Mouse (Mus musculus) forebrain, embryonic 16.5 days (tissue): ENCODE measurements around the gene Gm20388. TPM values are rescaled to one million over a fixed set of nuclear protein-coding genes. Genes with fewer than 3 reads are reported as not detected.

Experiments
- ATAC-seq: fragments of 200-750 bp; cut with Nextera tagmentation; 2 replicates; pipeline ENCODE4 v1.8.0; 2017; ENCODE audit warnings: mild to moderate bottlenecking, moderate library complexity
- H3K27ac ChIP-seq: fragments of 300-500 bp; sonication (generic); 2 replicates; pipeline ENCODE4 v1.5.1; 2014; ENCODE audit warnings: low read length, control low read depth
- H3K27me3 ChIP-seq: fragments of 300-500 bp; sonication (generic); replicated peaks from 2 replicates; pipeline ENCODE4 v1.6.1; 2014; ENCODE audit warnings: low read length; ENCODE audit not compliant: control insufficient read depth, insufficient read depth
- H3K36me3 ChIP-seq: fragments of 300-500 bp; sonication (generic); 2 replicates; pipeline ENCODE4 v1.6.1; 2014; ENCODE audit not compliant: control insufficient read depth, insufficient read depth
- H3K4me1 ChIP-seq: fragments of 300-500 bp; sonication (generic); replicated peaks from 2 replicates; pipeline ENCODE4 v1.6.1; 2014; ENCODE audit warnings: low read length; ENCODE audit not compliant: control insufficient read depth, insufficient read depth
- H3K4me2 ChIP-seq: fragments of 300-500 bp; sonication (generic); 2 replicates; pipeline ENCODE4 v1.6.1; 2014; ENCODE audit warnings: mild to moderate bottlenecking, low read length, control low read depth
- H3K4me3 ChIP-seq: fragments of 300-500 bp; sonication (generic); replicated peaks from 2 replicates; pipeline ENCODE4 v1.5.1; 2014; ENCODE audit warnings: mild to moderate bottlenecking, low read length, control low read depth
- H3K9ac ChIP-seq: fragments of 300-500 bp; sonication (generic); replicated peaks from 2 replicates; pipeline ENCODE4 v1.6.1; 2014; ENCODE audit warnings: low read depth, low read length, control low read depth
- H3K9me3 ChIP-seq: fragments of 300-500 bp; sonication (generic); 2 replicates; pipeline ENCODE4 v1.6.1; 2016; ENCODE audit warnings: low read length; ENCODE audit not compliant: control insufficient read depth
- WGBS: fragments of 180-500 bp; shearing (Covaris S2); extraction: QIAGEN DNeasy Blood & Tissue Kit; methylation state at CpG from one replicate; pipeline ENCODE4 v1.1.7; 2014; 5-methylcytosine and 5-hydroxymethylcytosine counted together
- polyA plus RNA-seq: library from polyadenylated mRNA; unstranded; fragments of >200 nt; fragmentation: Nextera tagmentation; extraction: Ambion mirVana; gene quantifications from 2 replicates; pipeline ENCODE4 v1.2.1, GENCODE M21; 2015

Gene Gm20388
- polyA plus RNA-seq, 1 experiment from 2014 or later = 4.7 TPM

- peak overlapping the region; percentile 96 for H3K9ac ChIP-seq
- H3K4me3 ChIP-seq = peak overlapping the region; percentile 67
- H3K27ac ChIP-seq = peak overlapping the region; percentile 93
- ATAC-seq = peak; percentile 49
- no peaks in the 10 kb centered on the region for H3K9me3 ChIP-seq
- WGBS = under 1% methylated on average over 28 of the region's 30 CpGs
- H3K36me3 ChIP-seq = no peaks in the 10 kb centered on the region
- H3K27me3 ChIP-seq = 0 out of 2 replicates have a peak, but pooled peaks cover 2% of the 10 kb centered on the region
- H3K4me1 ChIP-seq = peaks cover 35% of the 10 kb centered on the region
- peak overlapping the region; percentile 74 for H3K4me2 ChIP-seq
Observed at GRCm38 (mm10) chr8:119911258-119911962, 769 bp downstream of the Gm20388 start.

GRCm38 (mm10) chr8:119912643-119913042 lies 2.0 kb downstream of the Gm20388 start:
- 0 out of 2 replicates have a peak overlapping the region, but pooled peaks have one; percentile 18 for H3K9ac ChIP-seq
- H3K4me1 ChIP-seq = peaks cover 35% of the 10 kb centered on the region
- peak overlapping the region; percentile 74 for H3K4me2 ChIP-seq
- WGBS = 38% methylated on average over 6 of the region's 6 CpGs
- H3K36me3 ChIP-seq = no peaks in the 10 kb centered on the region
- no peaks in the 10 kb centered on the region for H3K9me3 ChIP-seq
- ATAC-seq = no peak
- no peak overlapping the region for H3K27ac ChIP-seq
- H3K27me3 ChIP-seq = 0 out of 2 replicates have a peak, but pooled peaks cover 2% of the 10 kb centered on the region
- peak overlapping the region; percentile 67 for H3K4me3 ChIP-seq

DNA sequence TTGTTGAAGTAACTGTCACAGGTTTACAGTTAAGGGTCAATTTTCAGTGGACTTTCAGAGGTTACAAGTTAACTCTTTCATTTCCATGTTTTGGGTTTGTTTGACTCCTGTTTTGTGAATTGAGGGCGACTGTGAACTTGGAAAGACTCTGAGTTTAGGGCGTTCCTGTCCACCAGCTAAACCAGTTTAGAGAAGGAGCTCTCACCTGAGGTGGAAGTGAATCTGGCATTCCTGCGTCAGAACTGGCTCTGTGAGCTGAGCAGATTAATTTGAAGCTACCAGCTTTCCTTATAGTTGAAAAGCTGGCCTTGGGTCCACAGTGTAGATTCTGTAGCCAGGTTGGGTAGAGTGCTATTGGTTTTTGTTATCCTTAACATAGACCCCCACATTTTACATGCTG lies 2.5 kb downstream of the Gm20388 start:
- H3K27me3 ChIP-seq = 0 out of 2 replicates have a peak, but pooled peaks cover 2% of the 10 kb centered on the region
- ATAC-seq = no peak
- peak overlapping the region; percentile 74; the same call in 1 of the 2 replicates for H3K4me2 ChIP-seq
- H3K9me3 ChIP-seq = no peaks in the 10 kb centered on the region
- no peak overlapping the region for H3K27ac ChIP-seq
- no peak overlapping the region; the same call in 1 of the 2 replicates for H3K4me3 ChIP-seq
- no peak overlapping the region for H3K9ac ChIP-seq
- 76% methylated on average over 3 of the region's 3 CpGs for WGBS
- peaks cover 35% of the 10 kb centered on the region for H3K4me1 ChIP-seq
- H3K36me3 ChIP-seq = no peaks in the 10 kb centered on the region

DNA sequence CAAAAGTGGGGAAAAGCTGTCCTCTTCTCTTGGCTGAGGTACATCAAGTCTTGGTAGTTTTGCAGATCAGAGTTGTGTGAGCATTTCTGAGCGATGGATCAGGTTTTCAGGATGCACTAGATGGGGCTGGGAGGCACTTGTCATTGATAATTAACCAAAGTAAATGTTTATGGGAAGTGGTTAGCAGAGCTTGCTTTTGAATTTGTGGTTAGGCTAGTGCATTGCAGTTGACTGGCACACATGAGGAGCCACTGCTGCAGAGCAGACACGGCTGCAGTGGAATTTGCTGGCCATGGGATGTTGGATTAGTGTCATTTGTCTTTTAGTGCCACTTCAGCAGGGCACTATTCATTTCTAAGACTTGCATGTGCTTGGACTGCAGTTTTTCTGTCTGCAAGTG lies 3.5 kb downstream of the Gm20388 start:
- Histone ChIP-seq H3K9me3 (no peaks in the 10 kb centered on the region), H3K4me2 (no peak overlapping the region), H3K9ac (no peak overlapping the region), H3K27ac (no peak overlapping the region), H3K27me3 (0 out of 2 replicates have a peak, but pooled peaks cover 2% of the 10 kb centered on the region), H3K4me3 (no peak overlapping the region), H3K4me1 (peaks cover 35% of the 10 kb centered on the region), H3K36me3 (no peaks in the 10 kb centered on the region)
- WGBS = 64% methylated on average over 2 of the region's 2 CpGs
- ATAC-seq = no peak

GRCm38 (mm10) chr8:119915298-119915697 lies 4.7 kb downstream of the Gm20388 start:
- H3K27me3 ChIP-seq = no peaks in the 10 kb centered on the region
- H3K9ac ChIP-seq = no peak overlapping the region
- H3K27ac ChIP-seq = no peak overlapping the region
- no peaks in the 10 kb centered on the region for H3K36me3 ChIP-seq
- H3K4me1 ChIP-seq = peaks cover 30% of the 10 kb centered on the region
- no peak for ATAC-seq
- H3K9me3 ChIP-seq = no peaks in the 10 kb centered on the region
- no peak overlapping the region for H3K4me2 ChIP-seq
- WGBS = 87% methylated on average over 4 of the region's 4 CpGs
- H3K4me3 ChIP-seq = no peak overlapping the region

GRCm38 (mm10) chr8:119916237-119916892 lies 5.7 kb downstream of the Gm20388 start:
- no peaks in the 10 kb centered on the region for H3K9me3 ChIP-seq
- no peak overlapping the region for H3K4me2 ChIP-seq
- H3K4me3 ChIP-seq = no peak overlapping the region
- 83% methylated on average over 16 of the region's 16 CpGs for WGBS
- H3K27me3 ChIP-seq = no peaks in the 10 kb centered on the region
- H3K27ac ChIP-seq = no peak overlapping the region
- no peak for ATAC-seq
- no peak overlapping the region for H3K9ac ChIP-seq
- peaks cover 30% of the 10 kb centered on the region for H3K4me1 ChIP-seq
- H3K36me3 ChIP-seq = no peaks in the 10 kb centered on the region

DNA sequence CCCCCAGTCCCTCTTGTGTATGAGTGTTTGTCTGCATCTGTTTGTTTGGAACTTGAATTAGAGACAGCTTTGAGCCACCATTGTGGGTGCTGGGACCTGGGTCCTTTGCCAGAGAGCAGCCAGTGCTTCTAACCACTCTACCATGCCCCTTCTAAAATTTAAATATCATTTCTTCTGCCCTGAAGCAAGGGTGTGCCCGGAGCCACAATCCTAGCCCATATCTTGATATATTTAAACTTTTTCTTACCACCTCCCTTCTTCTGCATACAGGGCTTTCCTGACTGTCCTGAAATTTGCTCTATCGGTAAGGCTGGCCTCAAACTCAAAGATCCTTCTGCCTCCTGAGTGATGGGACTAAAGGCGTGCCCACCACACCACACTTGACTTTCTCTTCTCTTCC lies 6.8 kb downstream of the Gm20388 start:
- no peaks in the 10 kb centered on the region for H3K36me3 ChIP-seq
- peaks cover 23% of the 10 kb centered on the region for H3K4me1 ChIP-seq
- H3K27me3 ChIP-seq = no peaks in the 10 kb centered on the region
- no peak overlapping the region for H3K4me3 ChIP-seq
- H3K27ac ChIP-seq = no peak overlapping the region
- no peaks in the 10 kb centered on the region for H3K9me3 ChIP-seq
- 92% methylated on average over 3 of the region's 3 CpGs for WGBS
- no peak for ATAC-seq
- H3K4me2 ChIP-seq = no peak overlapping the region
- H3K9ac ChIP-seq = no peak overlapping the region

GRCm38 (mm10) chr8:119918155-119918567 lies 7.5 kb downstream of the Gm20388 start:
- H3K9ac ChIP-seq = no peak overlapping the region
- no peak for ATAC-seq
- peaks cover 16% of the 10 kb centered on the region for H3K4me1 ChIP-seq
- 75% methylated on average over 1 of the region's 1 CpGs for WGBS
- no peaks in the 10 kb centered on the region for H3K36me3 ChIP-seq
- H3K4me3 ChIP-seq = no peak overlapping the region
- H3K27me3 ChIP-seq = no peaks in the 10 kb centered on the region
- H3K4me2 ChIP-seq = no peak overlapping the region
- no peaks in the 10 kb centered on the region for H3K9me3 ChIP-seq
- no peak overlapping the region for H3K27ac ChIP-seq

DNA sequence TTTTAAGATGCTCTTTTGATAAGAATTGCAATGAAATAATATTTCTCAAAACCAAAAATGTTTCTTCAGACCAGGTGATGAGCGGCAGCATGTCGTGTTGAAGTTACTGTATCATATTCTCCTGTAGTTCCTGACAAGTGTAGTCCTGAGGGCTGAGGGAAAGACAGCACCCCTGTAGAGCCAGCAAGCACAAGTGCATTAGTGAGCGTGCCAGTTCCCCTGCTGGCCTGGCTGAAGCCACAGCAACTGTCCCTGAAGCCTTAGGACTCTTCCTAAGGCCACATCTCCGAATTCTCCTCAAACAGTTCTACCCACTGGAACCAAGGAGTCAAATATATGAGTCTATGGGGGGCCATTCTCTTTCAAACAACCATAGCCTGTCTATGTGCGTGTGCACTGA lies 12.6 kb downstream of the Gm20388 start:
- no peak for ATAC-seq
- H3K27me3 ChIP-seq = no peaks in the 10 kb centered on the region
- H3K4me2 ChIP-seq = no peak overlapping the region
- no peak overlapping the region for H3K9ac ChIP-seq
- H3K36me3 ChIP-seq = no peaks in the 10 kb centered on the region
- H3K4me3 ChIP-seq = no peak overlapping the region
- 90% methylated on average over 5 of the region's 5 CpGs for WGBS
- H3K27ac ChIP-seq = no peak overlapping the region
- H3K9me3 ChIP-seq = no peaks in the 10 kb centered on the region
- H3K4me1 ChIP-seq = no peaks in the 10 kb centered on the region
